Mouse (Mus musculus): ENCODE measurements around the gene Car10. TPM values are rescaled to one million over a fixed set of nuclear protein-coding genes. Genes with fewer than 3 reads are reported as not detected.

The Car10 gene
- polyA plus RNA-seq, 1 experiment = not detected

DNA sequence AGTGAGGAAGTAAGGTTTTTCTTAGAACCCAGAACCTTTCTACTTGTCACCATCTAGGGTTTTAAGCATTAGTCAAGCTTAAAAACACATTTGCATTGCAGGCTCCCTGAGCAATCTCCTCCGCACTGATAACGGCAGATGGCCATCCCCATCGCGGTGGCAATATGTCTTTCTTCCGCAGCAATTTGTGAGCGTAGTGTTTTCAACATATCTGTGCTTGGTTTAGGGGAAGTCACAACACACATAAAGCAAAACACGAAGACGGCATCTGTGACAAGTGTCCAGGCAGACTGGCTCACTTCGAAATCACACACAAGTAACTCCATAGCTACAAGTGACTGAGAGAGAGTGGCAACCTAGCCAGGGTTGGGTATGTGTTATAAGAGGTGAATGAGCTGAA, 545.6 kb downstream of the Car10 start:
- TF ChIP-seq CTCF (conservative IDR thresholded peaks at IDR 0.05; ENCODE audit: insufficient read depth, insufficient read length, low read depth, low read length) (no peak), POLR2A (IDR thresholded peaks at IDR 0.05; ENCODE audit: low read depth, low read length) (no peak)
- Histone ChIP-seq H3K27me3 (replicated peaks; ENCODE audit: control insufficient read depth, insufficient read depth, low read length) (no peaks in the 10 kb centered on the region), H3K4me3 (ENCODE audit: insufficient read depth, low read depth, low read length) (no peak overlapping the region), H3K27ac (ENCODE audit: insufficient read depth, low read depth, low read length) (no peak overlapping the region), H3K36me3 (ENCODE audit: control insufficient read depth, insufficient read depth, low read length) (no peaks in the 10 kb centered on the region), H3K4me1 (ENCODE audit: control insufficient read depth, insufficient read depth, low read length) (no peaks in the 10 kb centered on the region)
- WGBS = 92% methylated on average over 9 of the region's 9 CpGs
- DNase-seq = no peak

DNA sequence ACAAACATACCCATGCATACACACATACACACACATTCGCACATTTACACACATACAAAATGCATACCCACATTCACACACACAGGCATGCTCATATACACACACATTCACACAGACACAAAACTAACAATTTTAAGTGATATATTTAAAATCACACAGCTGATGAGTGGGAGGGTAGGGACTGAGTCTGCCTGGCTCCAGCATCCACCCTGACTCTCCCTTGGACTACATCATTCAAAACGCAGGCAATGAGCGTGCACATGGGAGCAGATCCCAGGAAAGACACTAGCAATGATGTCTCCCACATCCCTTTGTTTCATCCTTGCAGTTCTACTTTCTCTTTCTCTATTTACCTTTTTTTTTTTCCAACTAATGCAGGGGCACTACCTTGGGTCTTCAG, 548.4 kb downstream of the Car10 start:
- WGBS = 91% methylated on average over 3 of the region's 3 CpGs
- no peak overlapping the region for H3K4me3 ChIP-seq (ENCODE audit: insufficient read depth, low read depth, low read length)
- H3K4me1 ChIP-seq (ENCODE audit: control insufficient read depth, insufficient read depth, low read length) = no peaks in the 10 kb centered on the region
- H3K27ac ChIP-seq (ENCODE audit: insufficient read depth, low read depth, low read length) = no peak overlapping the region
- no peaks in the 10 kb centered on the region for H3K36me3 ChIP-seq (ENCODE audit: control insufficient read depth, insufficient read depth, low read length)
- H3K27me3 ChIP-seq (replicated peaks; ENCODE audit: control insufficient read depth, insufficient read depth, low read length) = no peaks in the 10 kb centered on the region
- DNase-seq = no peak
- no peak for TF ChIP-seq CTCF (conservative IDR thresholded peaks at IDR 0.05; ENCODE audit: insufficient read depth, insufficient read length, low read depth, low read length)
- no peak for TF ChIP-seq POLR2A (IDR thresholded peaks at IDR 0.05; ENCODE audit: low read depth, low read length)
